Mouse (Mus musculus) induced T-regulatory cell, adult 2 months (primary cell): Measurements from ENCODE around the gene Mllt3.
"Not testable (repeated sequence)": the region's sequence is repeated elsewhere in the genome, so short reads cannot be mapped to it uniquely, and the experiment has no call there.

Source experiments
- DNase-seq: peaks from one replicate; pipeline ENCODE4 v3.0.0-alpha.2; 2012; ENCODE audit warnings: low read depth

The Mllt3 gene

DNA sequence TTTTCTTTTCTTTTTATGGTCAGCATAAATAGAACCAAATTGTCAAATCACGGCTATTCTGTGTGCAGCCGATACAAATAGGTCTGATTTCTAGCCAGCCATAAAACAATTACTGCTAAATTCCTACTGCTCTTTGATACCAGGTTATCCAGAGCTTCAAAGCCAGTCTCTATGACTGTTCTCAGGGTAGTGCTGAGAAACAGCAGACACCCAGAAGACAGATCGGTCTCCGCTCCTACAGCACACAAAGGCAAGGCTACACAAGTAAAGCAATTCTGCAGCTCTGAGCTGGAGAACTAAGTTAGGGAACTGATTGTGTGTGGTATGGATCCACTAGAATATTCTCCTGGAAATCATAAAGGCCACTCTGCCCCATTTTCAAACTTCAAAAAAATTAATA, 20.4 kb downstream of the Mllt3 start:
- DNase-seq = no peak

DNA sequence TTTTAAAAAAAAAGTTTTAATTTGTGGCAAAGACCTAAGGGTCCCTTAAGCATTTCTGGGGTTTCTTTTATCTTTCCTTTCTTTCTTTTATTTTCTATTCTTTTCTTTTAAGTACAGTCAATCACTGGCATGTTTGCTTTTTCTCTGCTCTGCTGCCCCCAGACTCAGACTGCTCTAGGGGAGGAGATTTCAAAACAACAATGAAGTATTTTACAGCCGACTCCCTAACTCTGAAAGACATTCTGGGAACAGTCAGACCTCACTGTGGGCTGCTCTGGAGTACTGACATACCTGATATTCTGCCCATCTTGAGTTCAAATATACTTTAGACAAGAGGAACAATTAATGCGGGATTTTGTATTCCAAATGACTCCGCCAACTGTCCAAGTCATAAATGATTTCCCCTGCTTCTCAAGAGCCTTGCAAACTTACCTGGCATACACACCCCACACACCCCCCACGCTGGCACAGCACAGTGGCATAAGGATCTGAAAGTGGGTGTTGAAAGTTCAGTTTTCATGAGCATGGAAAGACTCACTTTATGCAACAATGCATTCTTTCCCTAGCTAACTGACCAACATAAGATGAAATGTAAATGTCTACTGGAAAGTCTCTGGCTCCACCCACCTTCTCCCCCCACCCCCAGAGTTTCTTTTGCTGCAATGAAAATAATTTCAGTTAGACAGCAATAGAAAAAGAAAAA, 21.1 kb downstream of the Mllt3 start:
- no peak for DNase-seq

GRCm38 (mm10) chr4:88010441-88010840, 22.7 kb downstream of the Mllt3 start:
- peak; percentile 59 for DNase-seq

DNA sequence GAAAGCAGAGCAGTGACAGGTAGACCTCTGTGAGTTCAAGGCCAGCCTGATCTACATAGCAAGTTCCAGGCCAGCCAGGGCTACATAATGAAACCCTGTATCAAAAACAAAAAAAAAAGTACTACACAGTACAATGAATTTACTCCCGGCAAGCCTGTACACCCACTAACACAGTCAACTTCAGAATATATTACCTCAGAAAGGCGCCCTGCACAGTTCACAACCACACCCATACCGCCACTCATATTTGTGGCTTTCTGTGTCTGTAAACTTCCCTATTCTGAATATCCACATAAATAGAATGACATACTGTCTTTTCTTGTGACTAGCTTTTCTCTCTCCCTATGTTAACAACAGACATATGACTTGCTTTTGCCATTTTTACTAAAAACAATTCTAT, 27.4 kb downstream of the Mllt3 start:
- DNase-seq = peak; percentile 58

- peak; percentile 73 for DNase-seq
Measured at GRCm38 (mm10) chr4:88003159-88003948, 29.8 kb downstream of the Mllt3 start.

- DNase-seq = no peak
Measured at GRCm38 (mm10) chr4:87991710-87992109, 41.5 kb downstream of the Mllt3 start.

- DNase-seq = no peak
Measured at GRCm38 (mm10) chr4:87990940-87991339, 42.2 kb downstream of the Mllt3 start.

- peak; percentile 43 for DNase-seq
Measured at GRCm38 (mm10) chr4:87985281-87985680, 47.9 kb downstream of the Mllt3 start.

DNA sequence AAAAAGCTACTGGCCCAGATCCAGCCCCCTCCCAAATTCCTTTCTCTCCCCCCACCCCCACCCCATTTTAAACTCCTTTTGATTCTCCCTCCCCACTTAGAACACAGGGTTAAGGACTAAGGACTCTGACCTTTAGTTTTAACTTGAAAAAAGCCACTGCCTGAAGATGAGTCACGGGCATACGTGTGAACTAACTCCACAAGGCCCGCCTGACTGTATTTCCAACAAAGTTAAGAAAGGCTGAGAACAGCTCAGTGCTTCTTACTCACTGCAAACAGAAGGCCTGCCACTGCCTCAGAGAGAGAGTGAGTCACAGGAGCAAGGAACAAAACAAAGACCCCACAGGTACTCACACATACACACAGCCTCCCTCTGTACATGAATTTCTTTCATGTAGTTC, 48.6 kb downstream of the Mllt3 start:
- DNase-seq = peak; percentile 77

DNA sequence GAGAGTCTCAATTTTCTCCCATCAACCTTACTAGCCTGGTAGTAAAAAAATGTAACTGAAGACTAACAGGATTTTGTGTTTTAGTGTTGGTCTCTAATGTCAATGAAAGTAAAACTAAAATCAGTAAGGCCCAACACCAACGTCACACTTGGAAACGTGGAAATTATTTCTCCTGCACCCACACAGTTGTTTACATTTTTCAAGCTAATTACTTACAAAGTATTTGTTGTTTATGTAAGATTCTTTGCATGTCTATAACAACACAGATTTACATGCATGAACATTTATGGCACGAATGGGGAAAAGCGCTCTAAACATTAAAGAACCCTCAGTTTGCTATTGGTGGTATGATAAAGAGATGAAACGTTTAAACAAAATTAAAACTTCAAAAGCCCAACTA, 49.1 kb downstream of the Mllt3 start:
- peak; percentile 76 for DNase-seq

- DNase-seq = peak; percentile 54
Measured at GRCm38 (mm10) chr4:87982578-87982977, 50.6 kb downstream of the Mllt3 start.

DNA sequence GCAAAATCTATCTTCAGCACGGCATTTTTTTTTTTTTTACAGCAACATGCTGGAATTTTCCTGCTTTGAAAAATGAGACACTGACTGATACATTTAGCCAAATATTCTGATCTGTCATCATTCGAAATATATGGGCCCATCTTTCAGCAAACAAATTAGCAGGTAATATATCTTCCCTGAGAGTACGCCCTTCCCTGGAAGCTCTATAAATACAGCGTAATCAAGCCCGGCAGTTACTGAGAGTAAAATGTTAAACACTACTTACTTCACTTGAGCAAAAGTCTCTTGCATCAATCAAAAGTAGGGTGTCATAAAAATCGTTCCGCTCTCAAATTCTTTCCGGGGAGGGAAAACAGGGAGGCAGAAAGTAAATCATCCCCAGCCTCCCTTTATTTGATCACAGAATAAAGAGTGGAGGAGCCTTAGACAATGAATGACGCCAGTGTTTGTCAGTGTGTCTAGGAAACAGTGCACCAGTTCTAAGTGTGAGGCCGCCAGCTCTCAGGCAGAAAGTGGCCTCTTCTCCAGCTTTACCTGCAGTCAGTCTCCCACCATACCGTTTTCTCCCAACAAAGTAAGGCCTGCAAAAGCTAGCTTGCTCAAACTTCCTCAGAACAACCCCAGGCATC, 55.2 kb downstream of the Mllt3 start:
- DNase-seq = no peak

DNA sequence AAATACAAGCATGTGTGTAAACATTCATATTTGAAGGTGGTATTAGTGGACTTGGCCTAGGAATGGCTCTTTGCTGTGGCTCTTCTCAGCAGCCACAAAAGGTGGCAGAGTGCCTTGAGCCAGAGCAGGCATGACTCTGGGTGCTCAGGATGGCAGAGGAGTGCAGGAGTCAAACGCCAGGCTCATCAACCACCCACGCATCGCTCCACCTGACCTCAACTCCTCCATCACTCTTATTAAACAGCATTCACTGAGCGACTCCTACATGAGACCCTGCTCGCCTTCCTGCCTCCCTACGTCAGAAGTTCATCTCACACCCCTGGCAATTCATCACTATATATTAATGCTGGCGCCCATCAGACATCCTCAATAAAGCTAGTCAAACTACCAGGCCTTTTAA, 67.3 kb downstream of the Mllt3 start:
- DNase-seq = no peak

DNA sequence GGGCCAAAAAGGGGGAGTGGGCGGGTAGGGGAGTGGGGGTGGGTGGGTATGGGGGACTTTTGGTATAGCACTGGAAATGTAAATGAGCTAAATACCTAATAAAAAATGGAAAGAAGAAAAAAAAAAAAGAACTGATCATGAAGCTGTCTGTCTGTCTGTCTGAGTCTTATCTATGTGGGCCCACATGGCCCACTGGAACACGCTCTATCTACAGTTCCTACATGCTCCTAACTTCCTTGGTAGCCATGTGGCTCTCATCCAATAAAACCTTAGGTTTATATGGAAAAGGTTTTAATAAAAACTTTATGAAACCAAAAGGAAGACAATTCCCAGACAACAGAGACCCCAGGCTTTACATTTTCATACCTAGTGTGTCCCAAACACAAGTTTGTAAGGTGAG, 68.3 kb downstream of the Mllt3 start:
- not testable (repeated sequence) for DNase-seq

- no peak for DNase-seq
Measured at GRCm38 (mm10) chr4:87963773-87964076, 69.4 kb downstream of the Mllt3 start.

DNA sequence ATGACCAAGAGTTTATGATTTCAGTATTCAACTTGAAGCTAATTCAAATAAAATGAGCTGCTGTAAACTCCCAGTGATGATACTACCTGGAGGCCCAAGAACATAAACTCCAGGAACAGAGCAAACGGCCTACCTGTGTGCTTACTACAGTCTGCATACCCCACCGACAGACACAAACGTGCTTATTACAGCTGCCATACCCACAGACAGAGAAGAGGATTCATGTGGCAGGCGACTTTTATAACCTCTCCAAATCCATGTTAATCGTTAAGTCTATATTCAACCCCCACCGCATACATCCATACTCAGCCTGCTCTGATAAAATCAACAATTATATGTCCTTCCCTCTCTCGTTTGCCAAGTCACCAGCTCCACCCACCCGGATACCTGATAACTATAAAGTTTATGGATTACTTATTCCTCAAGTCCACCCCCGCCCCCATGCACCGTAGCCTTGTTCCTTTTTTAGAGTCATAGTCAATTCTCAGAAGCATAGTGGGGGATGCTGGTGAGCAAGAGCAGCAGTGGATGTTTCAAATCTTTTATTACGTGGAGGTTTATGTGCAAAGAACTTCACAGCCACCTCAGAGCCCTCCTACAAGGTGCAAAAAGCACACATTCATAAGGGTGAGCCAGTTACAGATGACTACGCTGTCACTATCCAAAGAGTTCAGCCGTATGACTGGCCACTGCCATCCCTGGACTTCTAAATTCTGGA, 70.0 kb downstream of the Mllt3 start:
- DNase-seq = no peak

- no peak for DNase-seq
Measured at GRCm38 (mm10) chr4:87961872-87962271, 71.3 kb downstream of the Mllt3 start.

GRCm38 (mm10) chr4:87957852-87958251, 75.3 kb downstream of the Mllt3 start:
- DNase-seq = no peak

- DNase-seq = no peak
Measured at GRCm38 (mm10) chr4:87957198-87957597, 76.0 kb downstream of the Mllt3 start.

- DNase-seq = no peak
Measured at GRCm38 (mm10) chr4:87955132-87955531, 78.0 kb downstream of the Mllt3 start.

DNA sequence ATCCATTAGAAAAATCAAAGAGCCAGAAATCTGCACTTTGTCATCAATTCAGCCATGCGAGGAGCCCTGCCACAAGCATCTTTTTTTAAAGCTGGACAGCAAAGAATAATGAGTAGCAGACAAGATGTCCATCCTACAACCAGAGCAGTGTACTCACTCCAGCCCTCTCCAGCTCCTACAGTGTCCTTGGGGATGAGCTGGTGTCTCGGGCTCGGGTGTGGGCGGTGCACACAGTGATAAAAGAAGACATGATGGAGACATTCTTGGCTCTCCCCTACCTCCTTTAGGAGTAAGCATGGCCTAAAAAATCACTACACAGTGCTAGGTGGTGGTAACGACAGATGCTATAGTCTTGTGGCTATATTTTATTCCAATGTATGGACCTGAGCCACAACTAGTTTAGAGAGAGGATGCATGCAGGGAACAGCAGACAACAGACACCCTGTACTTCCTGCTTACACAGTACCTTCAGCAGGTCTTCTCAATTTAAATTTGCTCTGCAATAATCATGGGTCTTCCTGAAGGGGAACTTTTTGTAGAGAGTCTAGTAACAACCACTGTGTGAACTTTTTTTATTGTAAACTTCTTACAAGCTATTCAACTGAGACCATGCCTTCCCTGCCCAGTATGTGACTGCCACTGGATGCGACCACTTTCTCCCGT, 78.6 kb downstream of the Mllt3 start:
- DNase-seq = no peak

GRCm38 (mm10) chr4:87953736-87954135, 79.4 kb downstream of the Mllt3 start:
- DNase-seq = no peak
